In genomic region chr12:68577453-68577852, GRCm38 (mm10) we compare ENCODE assay signal across 18 mouse cellular contexts.
A peak's percentile ranks its signal among the peaks of the same experiment; 100 is the strongest.
DNase-seq lines count a peak whose midpoint lies in the region; ATAC-seq and TF ChIP-seq lines count a peak whose summit lies in the region.
"Had no signal": no experiment of that assay in that cellular context is flagged by ENCODE, and none has a peak within 500 bp of the region (broad histone marks: within the 10 kb centered on the region; RNA-seq: fewer than 3 reads in every experiment).

No protein-coding gene starts in this region.

- ATAC-seq in hindbrain, embryonic 11.5 days (ENCODE audit: low FRiP score) = peak; percentile 80
- ATAC-seq in forebrain, postnatal 0 days = peak; percentile 42; the same call in 1 of the 2 replicates
- ATAC-seq in midbrain, embryonic 13.5 days = peak; percentile 82
- ATAC-seq: CD4-positive, CD25-positive, alpha-beta regulatory T cell, adult 4 months; lung, postnatal 0 days had no signal

- H3K27ac ChIP-seq in hindbrain, embryonic 11.5 days (ENCODE audit: low read depth, low read length) = no peak overlapping the region
- no peak overlapping the region for H3K27ac ChIP-seq in hindbrain, embryonic 10.5 days
- no peak overlapping the region for H3K27ac ChIP-seq in forebrain, postnatal 0 days (ENCODE audit: low read depth, low read length)
- H3K27ac ChIP-seq in midbrain, embryonic 13.5 days = no peak overlapping the region
- H3K27ac ChIP-seq: embryonic facial prominence, embryonic 12.5 days; liver, embryonic 15.5 days had no signal

- H3K4me2 ChIP-seq in hindbrain, embryonic 11.5 days (replicated peaks; ENCODE audit: low read depth, low read length) = no peak overlapping the region
- H3K4me2 ChIP-seq in forebrain, postnatal 0 days (ENCODE audit: low read depth) = no peak overlapping the region
- no peak overlapping the region for H3K4me2 ChIP-seq in midbrain, embryonic 13.5 days (replicated peaks)
- H3K4me2 ChIP-seq: embryonic facial prominence, embryonic 12.5 days; liver, embryonic 15.5 days had no signal

- peak; percentile 81 to 91 for DNase-seq in cerebellum, postnatal 10 days
- DNase-seq in cerebellum, adult 9-10 months = no peak
- peak; percentile 13 for DNase-seq in hindbrain, embryonic 11.5 days (ENCODE audit: low spot score)
- DNase-seq in hindbrain, embryonic 10.5 days (ENCODE audit: low spot score) = no peak
- DNase-seq in forebrain, postnatal 0 days = no peak
- no peak for DNase-seq in urinary bladder, postnatal 10 days (ENCODE audit: low spot score)
- DNase-seq in thymus, postnatal 4 days = no peak
- DNase-seq: kidney, adult 2 months; kidney, postnatal 36 days; layer of hippocampus, adult 9-11 months; thymus, postnatal 36 days had no signal

- no peaks in the 10 kb centered on the region for H3K36me3 ChIP-seq in hindbrain, embryonic 11.5 days (ENCODE audit: control insufficient read depth, insufficient read depth, low read length)
- no peaks in the 10 kb centered on the region for H3K36me3 ChIP-seq in hindbrain, embryonic 10.5 days
- H3K36me3 ChIP-seq in forebrain, postnatal 0 days (ENCODE audit: insufficient read depth) = no peaks in the 10 kb centered on the region
- no peaks in the 10 kb centered on the region for H3K36me3 ChIP-seq in midbrain, embryonic 13.5 days
- H3K36me3 ChIP-seq: embryonic facial prominence, embryonic 12.5 days; G1E; liver, embryonic 15.5 days had no signal

- H3K4me1 ChIP-seq in hindbrain, embryonic 11.5 days (replicated peaks; ENCODE audit: control insufficient read depth, insufficient read depth, low read length) = no peaks in the 10 kb centered on the region; the same call in 1 of the 2 replicates
- H3K4me1 ChIP-seq in hindbrain, embryonic 10.5 days (replicated peaks) = peaks cover 10% of the 10 kb centered on the region
- no peaks in the 10 kb centered on the region for H3K4me1 ChIP-seq in forebrain, postnatal 0 days (ENCODE audit: insufficient read depth)
- H3K4me1 ChIP-seq in midbrain, embryonic 13.5 days (replicated peaks) = peaks cover 16% of the 10 kb centered on the region
- H3K4me1 ChIP-seq: embryonic facial prominence, embryonic 12.5 days; liver, embryonic 15.5 days had no signal

- H3K4me3 ChIP-seq in hindbrain, embryonic 11.5 days (ENCODE audit: low read depth, low read length) = no peak overlapping the region
- H3K4me3 ChIP-seq in hindbrain, embryonic 10.5 days = no peak overlapping the region
- H3K4me3 ChIP-seq in forebrain, postnatal 0 days (ENCODE audit: low read depth, low read length) = no peak overlapping the region
- no peak overlapping the region for H3K4me3 ChIP-seq in midbrain, embryonic 13.5 days (replicated peaks)
- H3K4me3 ChIP-seq: embryonic facial prominence, embryonic 12.5 days; liver, embryonic 15.5 days; myocyte had no signal

- H3K9ac ChIP-seq in hindbrain, embryonic 11.5 days (ENCODE audit: low read depth, low read length) = no peak overlapping the region
- no peak overlapping the region for H3K9ac ChIP-seq in forebrain, postnatal 0 days
- H3K9ac ChIP-seq in midbrain, embryonic 13.5 days (replicated peaks) = no peak overlapping the region
- H3K9ac ChIP-seq: embryonic facial prominence, embryonic 12.5 days; liver, embryonic 15.5 days had no signal

- no peaks in the 10 kb centered on the region for H3K27me3 ChIP-seq in hindbrain, embryonic 11.5 days (ENCODE audit: control insufficient read depth, insufficient read depth, low read length)
- H3K27me3 ChIP-seq in hindbrain, embryonic 10.5 days (ENCODE audit: insufficient read depth, poor library complexity, severe bottlenecking) = no peaks in the 10 kb centered on the region
- no peaks in the 10 kb centered on the region for H3K27me3 ChIP-seq in forebrain, postnatal 0 days (ENCODE audit: insufficient read depth, low read length)
- no peaks in the 10 kb centered on the region for H3K27me3 ChIP-seq in midbrain, embryonic 13.5 days
- H3K27me3 ChIP-seq: embryonic facial prominence, embryonic 12.5 days; liver, embryonic 15.5 days had no signal

- 52% methylated on average over 6 of the region's 6 CpGs for WGBS in hindbrain, embryonic 11.5 days
- WGBS in hindbrain, embryonic 10.5 days = 44% methylated on average over 6 of the region's 6 CpGs
- WGBS in forebrain, postnatal 0 days = 53% methylated on average over 6 of the region's 6 CpGs
- WGBS in midbrain, embryonic 13.5 days = 33% methylated on average over 6 of the region's 6 CpGs

- TF ChIP-seq CTCF in forebrain, postnatal 0 days (IDR thresholded peaks at IDR 0.05; ENCODE audit: low read depth) = no peak

- no peaks in the 10 kb centered on the region for H3K9me3 ChIP-seq in hindbrain, embryonic 11.5 days (ENCODE audit: control insufficient read depth, low read length)
- no peaks in the 10 kb centered on the region for H3K9me3 ChIP-seq in hindbrain, embryonic 10.5 days
- no peaks in the 10 kb centered on the region for H3K9me3 ChIP-seq in forebrain, postnatal 0 days (ENCODE audit: low read length)
- no peaks in the 10 kb centered on the region for H3K9me3 ChIP-seq in midbrain, embryonic 13.5 days
- H3K9me3 ChIP-seq: embryonic facial prominence, embryonic 12.5 days; liver, embryonic 15.5 days had no signal

Comparison
In these comparisons a context has a peak if more than half of its experiments do, and no peak if none do; other contexts are left out.
1. DNase-seq: peak in cerebellum, postnatal 10 days (2 of 2) and hindbrain, embryonic 11.5 days (single experiment); none in cerebellum, adult 9-10 months (single experiment), hindbrain, embryonic 10.5 days (single experiment), forebrain, postnatal 0 days (single experiment), urinary bladder, postnatal 10 days (single experiment) and thymus, postnatal 4 days (single experiment).
2. Peak in every context shown above with its lines, with median percentiles within 50 percentile points of each other: ATAC-seq.